Mouse (Mus musculus) forebrain, embryonic 12.5 days (tissue): ENCODE measurements at regions not wholly inside any gene's neighbourhood (a gene's known extent, or its start where the extent isn't known, plus 50 kb on each side); places are given as distances from the start of the nearest gene placed in this dataset.

Experiments used
- ATAC-seq: fragments of 200-750 bp; cut with Nextera tagmentation; 2 replicates; pipeline ENCODE4 v1.8.0; 2017; ENCODE audit warnings: moderate TSS enrichment; ENCODE audit not compliant: low FRiP score
- H3K27ac ChIP-seq: fragments of 300-500 bp; sonication (generic); 2 replicates; pipeline ENCODE4 v1.5.1; 2016; ENCODE audit warnings: mild to moderate bottlenecking
- H3K27me3 ChIP-seq: fragments of 300-500 bp; sonication (generic); 2 replicates; pipeline ENCODE4 v1.6.1; 2016; ENCODE audit warnings: mild to moderate bottlenecking
- H3K36me3 ChIP-seq: fragments of 300-500 bp; sonication (generic); replicated peaks from 2 replicates; pipeline ENCODE4 v1.6.1; 2016; ENCODE audit warnings: mild to moderate bottlenecking
- H3K4me1 ChIP-seq: fragments of 300-500 bp; sonication (generic); 2 replicates; pipeline ENCODE4 v1.6.1; 2016
- H3K4me2 ChIP-seq: fragments of 300-500 bp; sonication (generic); 2 replicates; pipeline ENCODE4 v1.6.1; 2016; ENCODE audit warnings: mild to moderate bottlenecking, moderate library complexity
- H3K4me3 ChIP-seq: fragments of 300-500 bp; sonication (generic); replicated peaks from 2 replicates; pipeline ENCODE4 v1.5.1; 2016; ENCODE audit warnings: mild to moderate bottlenecking
- H3K9ac ChIP-seq: fragments of 300-500 bp; sonication (generic); 2 replicates; pipeline ENCODE4 v1.6.1; 2016; ENCODE audit warnings: mild to moderate bottlenecking
- H3K9me3 ChIP-seq: fragments of 300-500 bp; sonication (generic); 2 replicates; pipeline ENCODE4 v1.6.1; 2016
- whole genome bisulfite sequencing: fragments of 180-500 bp; shearing (Covaris S2); methylation state at CpG from one replicate; pipeline ENCODE4 v1.1.7; 2016; 5-methylcytosine and 5-hydroxymethylcytosine counted together

DNA sequence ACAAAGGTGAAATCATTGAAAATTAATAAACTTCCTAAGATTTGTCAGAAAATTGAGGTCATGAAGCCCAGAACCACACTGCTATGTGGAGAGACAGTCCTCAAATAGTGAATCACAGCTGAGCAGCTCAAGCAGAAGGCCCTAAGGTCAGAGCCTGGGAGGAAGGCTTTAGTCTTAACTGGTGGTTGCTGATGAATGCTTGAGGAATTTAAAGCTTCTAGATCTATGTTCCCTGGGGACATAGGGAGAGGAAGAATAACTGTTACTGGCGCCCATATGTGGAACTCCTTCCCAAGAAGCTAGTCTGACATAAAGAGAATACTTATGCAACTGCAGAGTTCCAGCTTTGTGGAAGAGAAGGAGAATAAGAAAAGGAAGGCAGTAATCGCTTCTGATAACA lies 919.5 kb downstream of the D3Ertd751e start:
- no peak overlapping the region for H3K27ac ChIP-seq
- H3K9me3 ChIP-seq, result no peaks in the 10 kb centered on the region
- H3K9ac ChIP-seq, result no peak overlapping the region
- 88% methylated on average over 2 of the region's 2 CpGs for WGBS
- H3K4me1 ChIP-seq, result no peaks in the 10 kb centered on the region
- ATAC-seq, result no peak
- H3K36me3 ChIP-seq, result no peaks in the 10 kb centered on the region
- H3K4me3 ChIP-seq, result no peak overlapping the region
- H3K27me3 ChIP-seq, result no peaks in the 10 kb centered on the region
- H3K4me2 ChIP-seq, result no peak overlapping the region

DNA sequence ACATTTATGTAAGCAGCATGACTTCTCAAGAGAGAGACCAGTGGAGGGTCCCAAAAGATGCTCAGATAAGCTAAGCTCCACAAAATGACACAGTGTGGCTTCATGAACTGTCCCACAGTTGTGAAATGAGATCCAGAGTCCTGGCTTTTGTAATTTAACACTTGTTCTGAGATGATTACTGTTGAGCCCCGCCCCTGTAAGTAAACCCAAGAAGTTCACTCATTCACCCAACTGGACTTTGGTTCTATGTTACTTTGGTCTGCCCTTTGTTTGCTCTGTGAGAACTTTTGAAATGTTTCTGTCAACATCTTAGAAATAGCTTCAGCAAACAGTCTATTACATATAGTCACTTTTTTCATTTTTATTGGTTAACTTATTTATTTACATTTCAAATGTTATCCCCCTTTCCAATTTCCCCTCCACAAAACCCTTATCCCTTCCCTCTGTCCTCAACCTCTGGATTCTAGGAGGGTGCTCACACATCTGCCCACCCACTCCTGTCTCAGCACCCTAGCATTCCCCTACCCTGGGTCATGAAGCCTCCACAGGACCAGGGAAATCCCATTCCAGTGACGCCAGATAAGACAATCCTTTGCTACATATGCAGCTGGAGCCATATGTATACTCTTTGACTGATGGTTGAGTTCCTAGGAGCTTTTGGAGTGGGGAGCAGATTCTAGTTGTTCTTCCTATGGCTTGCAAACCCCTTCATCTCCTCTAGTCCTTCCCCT lies 934.4 kb downstream of the D3Ertd751e start:
- Histone ChIP-seq H3K4me2 (no peak overlapping the region), H3K4me1 (no peaks in the 10 kb centered on the region), H3K27ac (no peak overlapping the region), H3K27me3 (no peaks in the 10 kb centered on the region), H3K36me3 (no peaks in the 10 kb centered on the region), H3K9ac (no peak overlapping the region), H3K9me3 (no peaks in the 10 kb centered on the region), H3K4me3 (no peak overlapping the region)
- no peak for ATAC-seq
- 85% methylated on average over 2 of the region's 2 CpGs for WGBS

DNA sequence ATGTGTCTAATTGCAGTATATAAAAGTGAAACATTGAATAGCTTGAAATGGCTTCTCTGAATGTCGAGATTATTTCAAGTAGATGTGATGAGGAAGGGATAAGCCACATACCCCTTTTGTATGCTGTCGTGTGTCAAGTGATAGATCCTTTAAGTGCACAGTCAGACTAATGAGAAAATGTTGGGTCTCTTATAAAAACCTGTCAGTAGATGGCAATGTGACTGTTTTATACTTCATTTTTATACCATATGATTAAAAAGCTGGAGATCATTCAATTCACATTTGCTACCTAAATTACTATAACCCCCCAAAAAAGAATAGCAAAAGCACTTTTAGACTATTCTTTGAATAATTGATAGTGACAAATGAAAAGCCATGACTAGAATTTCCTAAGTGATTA lies 952.3 kb downstream of the D3Ertd751e start:
- 77% methylated on average over 2 of the region's 2 CpGs for WGBS
- Histone ChIP-seq H3K9me3 (no peaks in the 10 kb centered on the region), H3K27me3 (no peaks in the 10 kb centered on the region), H3K36me3 (no peaks in the 10 kb centered on the region), H3K4me1 (no peaks in the 10 kb centered on the region), H3K4me2 (no peak overlapping the region), H3K27ac (no peak overlapping the region), H3K9ac (no peak overlapping the region), H3K4me3 (no peak overlapping the region)
- no peak for ATAC-seq

DNA sequence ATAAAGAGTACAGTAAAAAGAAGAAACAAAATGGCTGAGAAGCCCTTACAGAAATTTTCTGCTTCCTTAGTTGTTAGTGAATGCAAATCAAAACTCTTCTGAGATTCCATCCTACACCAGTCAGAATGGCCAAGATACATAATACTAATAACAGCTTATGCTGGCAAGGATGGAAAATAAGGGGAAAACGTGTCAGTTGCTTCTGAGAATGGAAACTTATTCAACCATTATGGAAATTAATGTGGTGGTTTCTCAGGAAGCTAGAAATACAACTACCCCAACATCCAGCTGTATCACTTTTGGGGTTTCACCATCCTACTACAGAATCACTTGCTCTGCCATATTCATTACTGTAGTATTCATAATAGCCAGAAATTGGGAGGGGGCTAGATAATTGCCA lies 996.5 kb downstream of the D3Ertd751e start:
- no peaks in the 10 kb centered on the region for H3K27me3 ChIP-seq
- H3K27ac ChIP-seq, result no peak overlapping the region
- H3K9me3 ChIP-seq, result no peaks in the 10 kb centered on the region
- no peaks in the 10 kb centered on the region for H3K4me1 ChIP-seq
- no peak overlapping the region for H3K4me3 ChIP-seq
- ATAC-seq, result no peak
- 31% methylated on average over 1 of the region's 1 CpGs for WGBS
- H3K4me2 ChIP-seq, result no peak overlapping the region
- H3K9ac ChIP-seq, result no peak overlapping the region
- H3K36me3 ChIP-seq, result no peaks in the 10 kb centered on the region

DNA sequence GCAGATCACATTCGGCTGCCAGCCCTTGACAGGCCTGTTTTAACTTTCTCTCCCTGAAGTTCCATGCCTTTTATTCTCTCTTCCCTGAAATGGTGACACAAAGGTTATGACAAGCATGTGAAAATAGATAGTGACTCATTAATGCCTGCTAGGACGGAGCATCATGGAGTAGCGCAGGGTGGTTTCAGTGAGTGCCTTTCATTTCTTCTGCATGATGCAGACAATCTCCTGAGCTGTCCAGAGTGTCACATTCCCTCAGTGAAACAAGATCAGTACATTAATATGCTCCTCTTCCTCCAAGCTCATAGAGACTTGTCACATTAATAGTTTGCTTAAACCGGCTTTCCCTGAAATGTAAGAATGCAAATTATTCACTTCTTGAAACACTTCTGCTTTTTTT lies 1010.7 kb downstream of the D3Ertd751e start:
- no peaks in the 10 kb centered on the region for H3K4me1 ChIP-seq

DNA sequence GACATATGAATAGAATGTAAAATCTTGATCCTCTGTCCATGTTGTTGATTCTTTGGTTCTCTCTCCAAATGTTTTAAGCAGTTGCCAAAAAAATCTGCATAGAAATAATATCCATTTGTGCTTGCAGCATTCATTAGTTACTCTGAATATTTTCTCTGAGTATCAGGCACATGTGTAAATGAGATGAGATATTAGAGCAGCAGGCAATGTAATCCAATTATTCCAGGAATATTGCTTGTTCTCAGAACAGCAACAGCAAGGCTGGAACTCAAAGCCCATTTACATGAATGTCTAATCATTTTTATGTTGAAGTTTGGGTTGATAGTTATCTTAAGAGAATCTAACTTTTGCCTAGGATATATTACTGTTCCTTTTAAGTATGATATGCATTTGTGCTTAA lies 1014.9 kb downstream of the D3Ertd751e start:
- H3K27ac ChIP-seq, result no peak overlapping the region
- H3K4me1 ChIP-seq, result no peaks in the 10 kb centered on the region
- no peak overlapping the region for H3K9ac ChIP-seq
- H3K9me3 ChIP-seq, result no peaks in the 10 kb centered on the region
- H3K27me3 ChIP-seq, result no peaks in the 10 kb centered on the region
- ATAC-seq, result no peak
- H3K36me3 ChIP-seq, result no peaks in the 10 kb centered on the region
- no peak overlapping the region for H3K4me2 ChIP-seq
- no peak overlapping the region for H3K4me3 ChIP-seq

More for the DNA sequence above, 1010.7 kb downstream of the D3Ertd751e start:
- ATAC-seq, result no peak
- H3K9ac ChIP-seq, result no peak overlapping the region
- no peaks in the 10 kb centered on the region for H3K9me3 ChIP-seq
- no peaks in the 10 kb centered on the region for H3K36me3 ChIP-seq
- no peak overlapping the region for H3K4me3 ChIP-seq
- WGBS, result 87% methylated on average over 4 of the region's 4 CpGs
- H3K4me2 ChIP-seq, result no peak overlapping the region
- no peak overlapping the region for H3K27ac ChIP-seq
- no peaks in the 10 kb centered on the region for H3K27me3 ChIP-seq

DNA sequence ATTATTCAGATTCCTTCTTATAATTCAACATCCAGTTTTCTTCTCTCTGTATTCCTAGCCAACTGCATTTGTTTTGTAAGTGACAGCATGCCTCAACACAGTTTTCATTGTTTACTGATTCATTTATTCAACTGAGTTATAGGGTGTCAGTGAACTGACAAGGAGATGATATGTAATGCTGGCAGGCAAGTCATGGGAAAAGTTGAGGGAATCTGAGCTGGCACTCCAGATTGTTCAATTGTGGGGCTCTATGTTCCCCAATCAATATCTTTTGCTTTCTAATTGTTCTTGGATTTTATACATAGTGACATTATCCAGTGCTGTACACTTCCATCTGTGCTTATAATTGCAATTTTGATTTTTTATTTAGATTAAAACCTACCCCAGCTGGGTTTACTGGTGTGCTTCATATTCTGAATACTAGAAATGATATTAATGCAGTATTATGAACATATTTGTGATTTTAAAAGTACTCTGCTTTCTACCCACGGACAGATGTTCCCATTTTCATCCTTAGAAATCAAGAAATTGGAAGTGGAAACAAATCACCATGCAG lies 1015.5 kb downstream of the D3Ertd751e start:
- Histone ChIP-seq H3K27me3 (no peaks in the 10 kb centered on the region), H3K4me2 (no peak overlapping the region), H3K4me1 (no peaks in the 10 kb centered on the region), H3K27ac (no peak overlapping the region), H3K9me3 (no peaks in the 10 kb centered on the region), H3K4me3 (no peak overlapping the region), H3K36me3 (no peaks in the 10 kb centered on the region), H3K9ac (no peak overlapping the region)
- 51% methylated on average over 1 of the region's 1 CpGs for WGBS
- ATAC-seq, result no peak

DNA sequence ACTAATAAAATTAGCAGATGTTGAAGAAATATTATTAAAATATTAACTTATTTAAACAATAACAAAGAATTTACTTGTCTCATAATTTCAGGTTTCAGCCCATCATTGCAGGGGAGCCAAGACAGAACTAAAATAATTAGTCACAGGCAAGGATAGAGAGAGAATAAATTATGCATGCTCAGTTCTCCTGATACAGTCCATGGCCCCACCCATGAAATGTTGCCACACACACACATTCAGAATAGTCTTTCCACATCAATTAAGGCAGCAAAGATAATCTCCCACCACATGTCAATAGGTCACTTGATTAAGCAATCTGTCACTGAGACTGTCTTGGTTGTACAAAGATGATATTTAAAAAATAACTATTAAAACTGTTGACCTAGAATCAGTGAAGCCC lies 1019.8 kb downstream of the D3Ertd751e start:
- no peak for ATAC-seq
- H3K4me2 ChIP-seq, result no peak overlapping the region
- no peak overlapping the region for H3K27ac ChIP-seq
- H3K9ac ChIP-seq, result no peak overlapping the region
- H3K9me3 ChIP-seq, result no peaks in the 10 kb centered on the region
- no peaks in the 10 kb centered on the region for H3K36me3 ChIP-seq
- H3K4me1 ChIP-seq, result no peaks in the 10 kb centered on the region
- H3K4me3 ChIP-seq, result no peak overlapping the region
- no peaks in the 10 kb centered on the region for H3K27me3 ChIP-seq

DNA sequence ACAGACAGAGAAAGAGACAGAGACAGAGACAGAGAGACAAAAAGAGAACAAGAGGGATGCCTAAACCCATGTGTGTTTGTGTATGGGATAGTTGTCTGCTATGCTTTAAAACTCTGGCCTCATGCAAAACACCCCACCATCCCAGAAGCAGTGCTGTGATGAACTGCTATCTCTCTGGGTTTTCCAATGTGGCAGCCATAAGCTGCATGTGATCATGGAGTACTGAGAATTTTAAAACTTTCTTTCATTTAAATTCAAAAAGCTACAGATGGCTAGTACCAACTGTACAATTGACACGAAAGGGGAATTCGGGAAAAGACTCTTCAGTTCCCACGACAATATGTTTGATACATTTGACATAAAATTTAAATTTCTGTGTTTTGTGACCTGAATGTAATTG lies 1041.1 kb downstream of the D3Ertd751e start:
- no peaks in the 10 kb centered on the region for H3K9me3 ChIP-seq
- no peak overlapping the region for H3K4me3 ChIP-seq
- no peaks in the 10 kb centered on the region for H3K27me3 ChIP-seq
- no peak overlapping the region for H3K9ac ChIP-seq
- H3K36me3 ChIP-seq, result no peaks in the 10 kb centered on the region
- ATAC-seq, result no peak
- 90% methylated on average over 3 of the region's 3 CpGs for WGBS
- H3K4me2 ChIP-seq, result no peak overlapping the region
- no peaks in the 10 kb centered on the region for H3K4me1 ChIP-seq
- H3K27ac ChIP-seq, result no peak overlapping the region

DNA sequence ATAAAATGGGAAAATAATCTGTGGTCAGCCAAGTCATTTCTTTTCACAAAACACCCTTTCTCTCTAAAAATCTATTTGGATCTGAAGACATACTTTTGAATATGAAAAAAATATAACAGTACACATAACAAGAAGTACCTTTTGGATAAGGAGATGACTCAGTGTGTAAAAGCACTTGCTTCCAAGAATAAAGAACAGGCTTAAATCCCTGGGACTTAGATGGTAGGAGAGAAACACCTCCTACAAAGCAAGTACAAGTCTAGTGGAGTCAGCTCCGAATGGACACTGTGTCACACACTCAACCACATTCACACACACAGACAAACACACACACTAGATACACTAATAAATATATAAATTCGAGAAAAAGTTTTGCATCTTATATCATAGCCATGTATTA lies 1041.8 kb downstream of the D3Ertd751e start:
- WGBS, result 77% methylated on average over 2 of the region's 2 CpGs

DNA sequence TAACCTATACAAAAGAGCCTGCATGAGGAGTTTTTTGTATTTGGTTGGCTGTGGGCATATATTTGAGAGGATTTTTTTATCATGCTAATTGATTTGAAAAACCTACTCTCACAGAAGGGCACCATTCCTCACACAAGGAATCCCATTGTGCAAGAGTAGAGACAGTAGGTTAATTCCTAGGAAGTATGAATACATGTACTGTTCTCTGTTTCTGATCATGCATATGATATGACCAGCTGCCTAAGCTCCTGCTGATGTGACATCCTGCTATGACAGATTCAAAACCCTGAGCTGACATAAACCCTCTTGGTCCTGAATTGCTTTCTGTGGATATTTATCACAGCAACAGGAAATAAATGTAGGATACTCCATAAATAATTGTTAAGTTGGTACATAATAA lies 1048.0 kb downstream of the D3Ertd751e start:
- H3K4me3 ChIP-seq, result no peak overlapping the region
- H3K9ac ChIP-seq, result no peak overlapping the region
- H3K9me3 ChIP-seq, result no peaks in the 10 kb centered on the region
- no peaks in the 10 kb centered on the region for H3K36me3 ChIP-seq
- H3K4me1 ChIP-seq, result no peaks in the 10 kb centered on the region
- H3K27me3 ChIP-seq, result no peaks in the 10 kb centered on the region
- no peak overlapping the region for H3K4me2 ChIP-seq
- H3K27ac ChIP-seq, result no peak overlapping the region
- no peak for ATAC-seq

More for the DNA sequence above, 1041.8 kb downstream of the D3Ertd751e start:
- no peaks in the 10 kb centered on the region for H3K9me3 ChIP-seq
- H3K4me2 ChIP-seq, result no peak overlapping the region
- H3K27me3 ChIP-seq, result no peaks in the 10 kb centered on the region
- H3K4me3 ChIP-seq, result no peak overlapping the region
- H3K9ac ChIP-seq, result no peak overlapping the region
- ATAC-seq, result no peak
- no peaks in the 10 kb centered on the region for H3K4me1 ChIP-seq
- H3K36me3 ChIP-seq, result no peaks in the 10 kb centered on the region
- no peak overlapping the region for H3K27ac ChIP-seq

DNA sequence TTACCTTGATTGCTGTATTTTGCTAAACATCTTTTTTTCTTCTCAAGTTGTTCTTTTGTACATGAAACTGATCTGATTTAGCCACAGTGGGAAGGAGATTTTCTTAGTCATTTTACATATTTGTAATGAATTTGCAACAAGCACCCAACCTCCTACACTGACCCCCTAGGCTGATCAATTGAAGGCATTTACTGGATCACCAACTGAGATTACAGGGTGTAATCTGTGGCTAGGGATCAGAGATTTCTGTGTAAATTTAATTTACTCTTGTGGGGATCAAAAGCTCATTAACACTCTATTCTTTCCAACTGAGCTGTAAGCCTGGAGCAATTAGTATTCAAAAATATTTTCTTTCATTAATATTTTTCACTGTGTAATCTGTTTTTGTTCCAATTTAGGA lies 1049.5 kb downstream of the D3Ertd751e start:
- H3K4me3 ChIP-seq, result no peak overlapping the region
- no peak for ATAC-seq
- no peaks in the 10 kb centered on the region for H3K4me1 ChIP-seq
- H3K36me3 ChIP-seq, result no peaks in the 10 kb centered on the region
- H3K27me3 ChIP-seq, result no peaks in the 10 kb centered on the region
- H3K4me2 ChIP-seq, result no peak overlapping the region
- H3K9ac ChIP-seq, result no peak overlapping the region
- no peak overlapping the region for H3K27ac ChIP-seq
- H3K9me3 ChIP-seq, result no peaks in the 10 kb centered on the region

DNA sequence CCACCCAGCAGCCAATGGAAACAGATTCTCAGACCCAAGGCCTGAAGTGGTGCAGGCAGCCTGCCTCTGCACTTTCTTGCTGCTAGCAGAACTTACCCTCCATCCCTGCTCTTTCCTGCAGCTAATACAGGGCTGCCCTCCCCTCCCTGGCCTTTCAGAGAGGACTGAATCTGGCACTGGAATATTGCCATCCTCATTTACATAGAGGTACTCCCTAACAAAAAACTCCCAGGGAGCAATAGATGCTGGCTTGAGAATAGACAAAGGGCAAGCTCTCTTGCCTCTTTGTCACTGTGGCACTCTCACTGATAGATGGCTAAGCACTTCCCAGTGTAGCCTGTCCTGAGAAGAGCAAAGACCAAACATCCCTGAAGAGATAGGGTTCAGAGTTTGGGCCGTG lies 1088.0 kb downstream of the D3Ertd751e start:
- no peaks in the 10 kb centered on the region for H3K36me3 ChIP-seq
- no peaks in the 10 kb centered on the region for H3K4me1 ChIP-seq
- H3K9me3 ChIP-seq, result no peaks in the 10 kb centered on the region
- H3K4me3 ChIP-seq, result no peak overlapping the region
- peak; percentile 46; the same call in 1 of the 2 replicates for ATAC-seq
- H3K27me3 ChIP-seq, result no peaks in the 10 kb centered on the region
- 58% methylated on average over 1 of the region's 1 CpGs for WGBS
- no peak overlapping the region for H3K4me2 ChIP-seq
- H3K27ac ChIP-seq, result no peak overlapping the region
- no peak overlapping the region for H3K9ac ChIP-seq
